Mouse (Mus musculus) neural tube, embryonic 11.5 days (tissue): Measurements from ENCODE around the gene Cd70. TPM values are rescaled to one million over a fixed set of nuclear protein-coding genes. Genes with fewer than 3 reads are reported as not detected.

ENCODE experiments used
- ATAC-seq: fragments of 200-750 bp; cut with Nextera tagmentation; 2 replicates; pipeline ENCODE4 v1.8.0; 2017; ENCODE audit warnings: moderate number of reproducible peaks, mild to moderate bottlenecking, moderate TSS enrichment, moderate library complexity; ENCODE audit not compliant: insufficient read depth, low FRiP score, low TSS enrichment
- DNase-seq: peaks from one replicate; pipeline ENCODE4 v3.0.0-alpha.2; 2015; ENCODE audit warnings: low spot score
- H3K27ac ChIP-seq: fragments of 300-500 bp; sonication (generic); 2 replicates; pipeline ENCODE4 v1.5.1; 2014; ENCODE audit warnings: low read depth, mild to moderate bottlenecking, low read length
- H3K27me3 ChIP-seq: fragments of 300-500 bp; sonication (generic); 2 replicates; pipeline ENCODE4 v1.6.1; 2014; ENCODE audit warnings: mild to moderate bottlenecking, low read length, mixed read lengths; ENCODE audit not compliant: control insufficient read depth, insufficient read depth
- H3K36me3 ChIP-seq: fragments of 300-500 bp; sonication (generic); 2 replicates; pipeline ENCODE4 v1.6.1; 2014; ENCODE audit warnings: mild to moderate bottlenecking, low read length, moderate library complexity, mixed read lengths; ENCODE audit not compliant: control insufficient read depth, insufficient read depth
- H3K4me1 ChIP-seq: fragments of 300-500 bp; sonication (generic); 2 replicates; pipeline ENCODE4 v1.6.1; 2014; ENCODE audit warnings: low read length, mixed read lengths; ENCODE audit not compliant: control insufficient read depth, insufficient read depth
- H3K4me2 ChIP-seq: fragments of 300-500 bp; sonication (generic); 2 replicates; pipeline ENCODE4 v1.6.1; 2014; ENCODE audit warnings: low read depth, mild to moderate bottlenecking, moderate library complexity
- H3K4me3 ChIP-seq: fragments of 300-500 bp; sonication (generic); 2 replicates; pipeline ENCODE4 v1.5.1; 2014; ENCODE audit warnings: low read depth, low read length
- H3K9ac ChIP-seq: fragments of 300-500 bp; sonication (generic); 2 replicates; pipeline ENCODE4 v1.6.1; 2014; ENCODE audit warnings: mild to moderate bottlenecking, low read length
- H3K9me3 ChIP-seq: fragments of 300-500 bp; sonication (generic); 2 replicates; pipeline ENCODE4 v1.6.1; 2016; ENCODE audit warnings: low read length; ENCODE audit not compliant: control insufficient read depth
- WGBS: fragments of 180-500 bp; shearing (Covaris S2); extraction: QIAGEN DNeasy Blood & Tissue Kit; methylation state at CpG from one replicate; pipeline ENCODE4 v1.1.7; 2014; 5-methylcytosine and 5-hydroxymethylcytosine counted together
- polyA plus RNA-seq: library from polyadenylated mRNA; unstranded; fragments of >200 nt; fragmentation: Nextera tagmentation; extraction: Ambion mirVana; gene quantifications from 2 replicates; pipeline ENCODE4 v1.2.1, GENCODE M21; 2014

The Cd70 gene
- polyA plus RNA-seq, 1 experiment from 2014 or later = 0.28 TPM

DNA sequence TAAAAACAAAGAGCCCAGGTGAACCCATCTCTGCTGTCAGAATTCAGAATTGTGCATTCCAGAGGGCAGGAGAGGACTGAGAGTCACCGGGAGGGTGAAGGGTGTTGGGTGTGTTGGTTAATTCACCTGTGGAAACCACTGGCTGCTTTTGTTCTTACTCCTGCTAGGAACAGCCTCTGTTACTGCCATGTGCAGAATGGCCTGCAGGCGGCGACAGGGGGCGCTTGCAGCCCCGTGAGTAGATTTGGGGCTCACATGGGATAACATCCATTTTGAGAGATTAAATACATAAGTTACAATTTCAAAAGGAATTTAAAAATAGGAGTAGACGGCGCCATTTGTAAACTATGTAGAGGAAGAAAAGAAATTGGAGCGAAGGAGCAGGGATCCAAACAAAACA lies 30.8 kb upstream of the Cd70 start:
- Histone ChIP-seq H3K27ac (no peak overlapping the region), H3K9ac (no peak overlapping the region), H3K4me3 (no peak overlapping the region), H3K4me1 (no peaks in the 10 kb centered on the region), H3K36me3 (no peaks in the 10 kb centered on the region), H3K9me3 (no peaks in the 10 kb centered on the region), H3K4me2 (no peak overlapping the region), H3K27me3 (no peaks in the 10 kb centered on the region)
- ATAC-seq (no peak), DNase-seq (no peak)
- 34% methylated on average over 8 of the region's 8 CpGs for WGBS

GRCm38 (mm10) chr17:57173351-57173750 lies 23.8 kb upstream of the Cd70 start:
- WGBS = 86% methylated on average over 4 of the region's 4 CpGs
- no peaks in the 10 kb centered on the region for H3K36me3 ChIP-seq
- DNase-seq (no peak), ATAC-seq (no peak)
- no peak overlapping the region for H3K4me3 ChIP-seq
- no peaks in the 10 kb centered on the region for H3K9me3 ChIP-seq
- no peaks in the 10 kb centered on the region for H3K27me3 ChIP-seq
- no peaks in the 10 kb centered on the region for H3K4me1 ChIP-seq
- H3K27ac ChIP-seq = no peak overlapping the region
- H3K4me2 ChIP-seq = no peak overlapping the region
- no peak overlapping the region for H3K9ac ChIP-seq

DNA sequence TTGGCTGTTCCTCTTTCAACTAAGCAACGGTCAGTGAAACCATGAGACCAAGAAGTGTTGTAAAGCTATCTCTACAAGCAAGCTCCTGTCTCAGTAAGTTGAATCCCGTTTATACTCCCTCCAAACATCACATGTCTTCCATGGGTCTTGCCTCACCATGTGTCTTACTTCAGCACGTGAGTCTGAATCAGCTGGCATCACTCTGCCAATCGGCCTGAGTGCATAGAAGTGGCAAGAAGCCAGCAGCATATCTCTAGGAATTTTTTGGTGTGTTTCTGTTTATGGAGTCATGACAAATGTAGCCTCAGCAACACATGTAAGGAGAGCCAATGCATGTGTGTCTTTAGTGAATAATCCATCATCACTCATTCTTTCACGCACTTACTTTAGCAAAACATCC lies 22.8 kb upstream of the Cd70 start:
- DNase-seq = no peak
- no peaks in the 10 kb centered on the region for H3K9me3 ChIP-seq
- H3K4me2 ChIP-seq = no peak overlapping the region
- no peak overlapping the region for H3K9ac ChIP-seq
- no peaks in the 10 kb centered on the region for H3K4me1 ChIP-seq
- H3K27me3 ChIP-seq = no peaks in the 10 kb centered on the region
- WGBS = 83% methylated on average over 5 of the region's 5 CpGs
- H3K27ac ChIP-seq = no peak overlapping the region
- no peak for ATAC-seq
- H3K4me3 ChIP-seq = no peak overlapping the region
- H3K36me3 ChIP-seq = no peaks in the 10 kb centered on the region

DNA sequence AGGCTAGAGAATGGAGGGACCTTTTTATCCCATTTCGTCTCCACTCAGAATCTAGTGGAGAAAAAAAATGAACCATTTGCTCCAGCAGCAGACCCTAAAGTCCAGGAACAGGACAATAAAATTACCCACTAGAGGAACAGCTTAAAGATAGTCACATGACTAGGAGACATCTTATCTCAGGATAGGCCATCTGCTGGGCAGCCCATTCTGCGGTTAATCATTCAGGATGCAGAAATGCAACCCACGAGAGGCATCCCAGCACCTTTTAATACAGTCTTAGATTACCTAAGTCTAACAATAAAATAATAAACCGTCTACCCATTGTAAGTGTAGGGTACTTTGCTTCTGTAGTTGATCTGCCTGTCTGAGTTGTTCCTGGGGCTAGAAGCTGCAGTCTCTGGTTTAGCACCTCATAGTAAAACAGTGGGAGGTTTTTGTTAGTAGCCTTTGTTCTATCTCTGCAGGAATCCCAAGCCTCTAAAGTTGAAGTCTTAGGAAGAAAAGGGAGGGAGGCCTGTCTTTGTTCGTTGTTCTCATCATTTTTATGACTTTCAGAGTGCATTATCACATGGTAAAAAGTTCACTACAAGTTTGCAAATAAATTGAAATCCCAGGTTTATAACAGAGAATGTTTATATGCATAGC lies 21.2 kb upstream of the Cd70 start:
- DNase-seq = no peak
- Histone ChIP-seq H3K27ac (no peak overlapping the region), H3K4me2 (no peak overlapping the region), H3K27me3 (no peaks in the 10 kb centered on the region), H3K36me3 (no peaks in the 10 kb centered on the region), H3K9me3 (no peaks in the 10 kb centered on the region), H3K4me1 (no peaks in the 10 kb centered on the region), H3K9ac (no peak overlapping the region), H3K4me3 (no peak overlapping the region)
- 32% methylated on average over 5 of the region's 5 CpGs for WGBS
- ATAC-seq = no peak

GRCm38 (mm10) chr17:57166800-57167791 lies 17.5 kb upstream of the Cd70 start:
- H3K4me3 ChIP-seq = no peak overlapping the region
- 13% methylated on average over 10 of the region's 11 CpGs for WGBS
- ATAC-seq = peak; percentile 68
- H3K36me3 ChIP-seq = no peaks in the 10 kb centered on the region
- H3K4me1 ChIP-seq = no peaks in the 10 kb centered on the region
- H3K4me2 ChIP-seq = no peak overlapping the region
- no peak overlapping the region for H3K9ac ChIP-seq
- peak; percentile 89 for DNase-seq
- H3K9me3 ChIP-seq = no peaks in the 10 kb centered on the region
- H3K27me3 ChIP-seq = no peaks in the 10 kb centered on the region
- H3K27ac ChIP-seq = no peak overlapping the region

DNA sequence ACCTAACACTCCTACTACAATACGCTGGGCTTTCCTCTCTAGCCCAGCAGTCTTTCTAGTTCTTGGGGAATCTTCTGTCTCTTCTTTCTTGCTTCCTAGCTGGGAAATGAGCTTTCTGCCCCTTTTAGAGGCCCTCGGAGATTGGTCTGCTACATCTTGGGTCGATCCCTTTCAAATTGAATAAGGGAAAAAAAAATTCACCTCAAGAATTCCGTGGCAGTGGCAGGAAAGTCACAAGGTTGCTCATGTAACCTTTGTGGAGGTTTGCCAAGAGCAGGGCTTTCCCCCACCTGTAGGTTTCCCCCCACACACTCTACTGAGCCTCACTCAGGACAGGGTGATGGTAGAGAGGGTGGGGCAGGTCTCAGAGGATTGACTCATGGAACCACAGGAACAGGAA lies 4.2 kb upstream of the Cd70 start:
- no peak overlapping the region for H3K9ac ChIP-seq
- ATAC-seq = no peak
- 88% methylated on average over 4 of the region's 4 CpGs for WGBS
- H3K4me3 ChIP-seq = no peak overlapping the region
- H3K36me3 ChIP-seq = no peaks in the 10 kb centered on the region
- H3K27me3 ChIP-seq = peaks cover 6% of the 10 kb centered on the region
- no peaks in the 10 kb centered on the region for H3K4me1 ChIP-seq
- DNase-seq = no peak
- H3K9me3 ChIP-seq = no peaks in the 10 kb centered on the region
- H3K4me2 ChIP-seq = no peak overlapping the region
- no peak overlapping the region for H3K27ac ChIP-seq

GRCm38 (mm10) chr17:57153006-57153405 lies 3.4 kb upstream of the Cd70 start:
- Histone ChIP-seq H3K9ac (no peak overlapping the region), H3K36me3 (no peaks in the 10 kb centered on the region), H3K27ac (no peak overlapping the region), H3K9me3 (no peaks in the 10 kb centered on the region), H3K4me2 (no peak overlapping the region), H3K27me3 (peaks cover 13% of the 10 kb centered on the region), H3K4me1 (no peaks in the 10 kb centered on the region), H3K4me3 (no peak overlapping the region)
- ATAC-seq (no peak), DNase-seq (no peak)
- WGBS = 80% methylated on average over 6 of the region's 6 CpGs

DNA sequence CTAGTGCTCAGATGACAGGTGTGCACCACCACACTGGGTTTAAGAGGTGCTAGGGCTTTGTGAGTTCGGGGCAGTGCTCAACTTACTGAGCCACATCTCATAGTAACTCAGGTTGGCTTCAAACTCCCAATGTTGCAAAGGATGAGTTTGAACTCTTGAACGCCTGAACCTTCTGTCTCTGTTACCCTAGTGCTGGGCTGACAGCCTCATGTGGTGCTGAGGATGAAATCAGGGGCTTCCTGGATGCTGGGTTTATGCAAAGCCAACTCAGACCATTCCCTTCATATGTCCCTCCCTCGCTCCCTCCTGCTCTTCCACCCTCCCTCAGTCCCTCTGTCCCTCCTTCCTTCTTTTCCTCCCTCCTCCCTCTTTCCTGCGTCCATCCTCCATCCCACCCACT lies 1.2 kb downstream of the Cd70 start:
- Histone ChIP-seq H3K4me1 (no peaks in the 10 kb centered on the region), H3K4me2 (no peak overlapping the region), H3K36me3 (no peaks in the 10 kb centered on the region), H3K27ac (no peak overlapping the region), H3K27me3 (peaks cover 19% of the 10 kb centered on the region), H3K4me3 (no peak overlapping the region), H3K9me3 (no peaks in the 10 kb centered on the region), H3K9ac (no peak overlapping the region)
- no peak for DNase-seq
- ATAC-seq = no peak
- WGBS = 71% methylated on average over 4 of the region's 4 CpGs

GRCm38 (mm10) chr17:57145115-57145514 lies 4.5 kb downstream of the Cd70 start:
- no peaks in the 10 kb centered on the region for H3K9me3 ChIP-seq
- WGBS = 81% methylated on average over 1 of the region's 1 CpGs
- DNase-seq = no peak
- H3K4me1 ChIP-seq = no peaks in the 10 kb centered on the region
- ATAC-seq = no peak
- no peak overlapping the region for H3K4me3 ChIP-seq
- H3K36me3 ChIP-seq = no peaks in the 10 kb centered on the region
- H3K9ac ChIP-seq = no peak overlapping the region
- peaks cover 19% of the 10 kb centered on the region for H3K27me3 ChIP-seq
- no peak overlapping the region for H3K27ac ChIP-seq
- no peak overlapping the region for H3K4me2 ChIP-seq
